Mouse (Mus musculus) 416B (cell line): ENCODE data around the gene Gzmm.

Experiments
- DNase-seq: peaks from one replicate; pipeline ENCODE4 v3.0.0; 2011; ENCODE audit warnings: low read depth

Gzmm gene

GRCm38 (mm10) chr10:79688720-79689119, at the start of gene Gzmm:
Gene Gzmm, plus strand, starts transcription at chr10:79689020.
- no peak for DNase-seq

DNA sequence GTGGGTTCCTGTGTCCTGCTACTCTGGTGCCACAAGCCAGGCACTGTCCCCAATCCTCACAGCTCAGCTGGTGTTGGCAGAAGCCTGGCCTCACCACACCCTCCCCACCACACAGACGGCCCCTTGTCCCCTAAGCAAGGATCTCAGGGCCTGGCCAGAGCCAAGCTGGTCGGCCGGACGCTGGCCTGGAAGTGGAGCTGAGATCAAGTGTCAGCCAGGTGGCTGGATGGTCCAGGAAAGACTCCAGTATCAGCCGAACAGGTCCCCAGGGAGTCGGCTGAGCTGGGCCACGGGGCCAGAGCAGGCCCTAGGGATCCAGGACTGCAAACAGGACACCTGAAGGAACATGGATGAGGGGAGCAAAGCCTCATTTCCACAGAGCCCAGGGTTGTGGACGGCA, 43.1 kb upstream of the Gzmm start, which contains the start of gene Odf3l2:
Odf3l2 (minus strand) TSS at position 28 of the 400 bp plus-strand sequence.
- DNase-seq = no peak

DNA sequence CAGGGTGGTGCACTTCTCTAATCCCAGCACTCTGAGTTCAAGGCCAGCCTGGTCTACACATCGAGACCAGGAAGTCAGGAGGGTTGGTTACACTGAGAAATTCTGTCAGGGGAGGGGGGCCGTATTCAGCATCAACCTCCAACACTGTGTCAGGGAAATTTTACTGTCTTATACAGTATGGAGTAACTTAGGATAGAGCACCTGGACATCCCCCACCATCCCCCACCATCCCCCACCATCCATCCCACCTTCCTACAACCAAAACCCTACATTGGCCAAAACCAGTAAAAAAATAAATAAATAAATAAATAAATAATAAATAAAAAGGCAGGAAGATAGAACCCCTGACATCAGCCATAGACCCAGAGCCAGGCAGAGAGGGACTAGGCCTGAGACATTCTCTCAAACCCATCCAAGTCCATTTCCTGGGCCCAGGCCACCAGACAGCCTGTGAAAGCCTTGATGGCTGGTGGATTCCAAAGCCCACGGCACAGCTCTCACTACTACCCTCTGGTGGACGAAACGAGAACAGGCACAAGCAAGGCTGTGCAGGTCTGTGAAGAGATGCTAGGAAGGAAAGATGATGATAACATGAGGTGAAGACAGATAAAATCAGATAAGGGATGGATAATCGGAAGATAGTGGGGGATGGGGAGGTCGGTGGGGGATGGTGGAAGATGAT, 39.6 kb upstream of the Gzmm start:
- peak; percentile 71 for DNase-seq

DNA sequence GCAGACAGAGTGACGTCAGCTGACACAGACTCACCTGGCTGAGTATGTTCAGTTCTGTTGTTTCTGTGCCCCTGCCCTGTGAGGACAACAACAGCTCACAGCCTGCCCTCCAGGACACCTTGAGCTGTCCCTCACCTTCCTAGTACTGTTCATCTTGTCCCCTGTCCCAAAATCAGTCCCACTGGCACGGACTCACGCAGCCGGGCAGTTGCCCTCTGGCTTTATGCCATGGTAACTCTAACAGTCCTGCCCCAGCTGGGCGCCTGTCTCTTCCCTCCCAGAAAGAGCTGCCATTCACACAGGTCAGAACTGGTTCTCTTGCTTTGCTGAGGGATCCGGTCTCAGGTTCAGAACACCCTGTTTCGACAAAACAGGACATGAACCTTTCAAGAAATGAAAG, 36.0 kb upstream of the Gzmm start:
- DNase-seq = no peak

GRCm38 (mm10) chr10:79654946-79655395, 33.8 kb upstream of the Gzmm start:
- no peak for DNase-seq

DNA sequence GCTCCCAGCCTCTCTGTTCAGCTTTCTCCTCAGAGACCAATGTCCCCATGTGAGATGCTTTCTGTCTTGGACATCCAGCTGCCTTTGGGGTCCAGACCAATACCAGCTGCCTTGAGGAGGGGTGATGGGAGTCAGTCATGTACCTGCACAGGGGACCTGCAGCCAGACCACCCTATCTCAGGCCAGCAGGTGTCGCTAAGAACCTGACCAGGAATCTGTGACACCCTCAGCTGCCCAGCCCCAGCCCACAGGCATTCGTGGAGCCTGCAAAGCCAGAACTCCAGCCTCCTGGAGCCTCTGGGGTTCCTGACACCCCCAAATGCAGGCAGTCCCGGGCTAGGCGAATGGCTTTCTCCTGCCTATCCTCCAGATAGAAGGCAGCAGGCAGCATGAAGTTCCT, 30.0 kb upstream of the Gzmm start:
- DNase-seq = peak; percentile 40

- peak; percentile 27 for DNase-seq
Observed at GRCm38 (mm10) chr10:79660298-79660697, 28.5 kb upstream of the Gzmm start.

DNA sequence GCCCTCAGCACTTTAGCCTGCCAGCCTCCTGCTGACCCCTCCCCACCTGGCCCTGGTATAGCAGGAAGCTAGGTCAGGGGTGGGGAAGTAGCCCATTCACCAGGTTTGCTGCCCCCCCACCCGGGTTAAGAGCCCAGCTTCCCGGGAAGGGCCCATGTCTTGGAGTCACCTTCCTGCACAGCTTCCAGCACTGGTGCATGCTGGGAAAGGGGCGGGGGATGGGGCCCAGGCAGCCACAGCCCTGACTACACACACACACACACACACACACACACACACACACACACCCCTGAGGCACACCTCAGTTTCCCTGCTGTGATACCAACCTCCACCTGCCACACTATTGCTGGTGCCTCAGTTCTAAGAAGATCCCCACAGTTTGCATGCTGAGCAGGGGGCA, 27.0 kb upstream of the Gzmm start:
- peak; percentile 24 for DNase-seq

GRCm38 (mm10) chr10:79664131-79664665, 24.6 kb upstream of the Gzmm start, which contains the start of gene Madcam1:
Gene Madcam1, plus strand, starts transcription at chr10:79664559.
- DNase-seq = peak; percentile 64

- no peak for DNase-seq
Observed at GRCm38 (mm10) chr10:79665051-79665450, 23.8 kb upstream of the Gzmm start.

DNA sequence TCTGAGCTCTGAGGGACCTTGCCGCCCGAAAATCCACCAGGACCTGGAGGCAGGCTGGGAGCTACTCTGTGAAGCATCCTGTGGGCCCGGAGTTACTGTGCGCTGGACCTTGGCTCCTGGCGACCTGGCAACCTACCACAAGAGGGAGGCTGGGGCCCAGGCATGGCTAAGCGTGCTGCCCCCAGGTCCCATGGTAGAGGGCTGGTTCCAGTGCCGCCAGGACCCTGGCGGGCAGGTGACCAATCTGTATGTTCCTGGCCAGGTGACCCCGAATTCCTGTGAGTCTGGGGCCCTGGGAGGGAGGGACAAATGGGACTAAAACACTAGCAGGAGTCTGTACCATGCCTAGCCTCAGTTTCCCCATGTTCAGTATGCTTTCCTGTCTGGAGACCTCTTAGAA, 22.3 kb upstream of the Gzmm start:
- no peak for DNase-seq

- no peak for DNase-seq
Observed at GRCm38 (mm10) chr10:79668076-79668475, 20.7 kb upstream of the Gzmm start.

- peak; percentile 98 for DNase-seq
Observed at GRCm38 (mm10) chr10:79668771-79669575, 19.8 kb upstream of the Gzmm start, which contains the start of gene Tpgs1. Gene Tpgs1, plus strand, starts transcription at chr10:79669369.

DNA sequence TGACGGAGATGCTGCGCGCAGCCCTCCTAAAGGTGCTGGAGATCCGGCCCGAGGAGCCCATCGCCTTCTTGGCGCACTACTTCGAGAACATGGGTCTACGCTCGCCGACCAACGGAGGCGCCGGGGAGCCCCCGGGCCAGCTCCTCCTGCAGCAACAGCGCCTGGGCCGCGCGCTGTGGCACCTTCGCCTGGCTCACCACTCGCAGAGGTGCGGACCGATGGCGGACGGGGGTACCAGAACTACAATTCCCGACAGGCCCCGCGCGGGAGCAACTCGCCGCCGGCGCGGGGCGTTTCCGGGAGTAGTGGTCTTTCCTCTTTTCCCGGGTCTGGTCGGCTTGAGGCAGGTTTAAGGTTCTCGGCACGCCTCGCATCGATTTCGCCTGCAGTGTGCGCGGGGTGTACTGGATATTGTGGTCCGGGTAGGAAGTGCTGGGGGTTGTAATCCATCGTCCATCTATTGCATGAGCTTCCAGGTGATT, 19.2 kb upstream of the Gzmm start:
- DNase-seq = peak; percentile 66

- DNase-seq = no peak
Observed at GRCm38 (mm10) chr10:79670071-79670888, 18.5 kb upstream of the Gzmm start.

GRCm38 (mm10) chr10:79671396-79672087, 17.3 kb upstream of the Gzmm start:
- DNase-seq = no peak

DNA sequence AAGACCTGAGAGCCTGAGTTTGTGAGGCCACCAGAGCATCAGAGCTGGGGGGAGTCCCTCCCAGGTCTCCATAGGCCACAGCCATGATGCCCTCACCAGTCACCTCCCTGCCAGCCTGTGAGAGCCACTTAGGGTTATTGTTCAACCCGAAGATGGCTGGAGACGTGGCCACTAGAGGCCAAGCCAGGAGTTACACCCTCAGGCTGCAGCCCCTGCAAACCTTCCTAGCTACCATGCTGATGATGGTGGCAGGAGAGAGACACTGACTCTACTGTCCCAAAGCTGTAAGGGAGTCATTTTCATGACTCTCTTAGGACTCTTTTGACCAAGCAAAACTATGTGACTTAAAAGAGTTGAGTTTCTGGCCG, 16.7 kb upstream of the Gzmm start:
- DNase-seq = peak; percentile 20

GRCm38 (mm10) chr10:79673054-79673453, 15.8 kb upstream of the Gzmm start:
- no peak for DNase-seq

- no peak for DNase-seq
Observed at GRCm38 (mm10) chr10:79675346-79676035, 13.3 kb upstream of the Gzmm start.

GRCm38 (mm10) chr10:79680606-79681495, 8.0 kb upstream of the Gzmm start:
- DNase-seq = no peak
